Comparison of ENCODE assay signal across 9 mouse cellular contexts in the genomic region with DNA sequence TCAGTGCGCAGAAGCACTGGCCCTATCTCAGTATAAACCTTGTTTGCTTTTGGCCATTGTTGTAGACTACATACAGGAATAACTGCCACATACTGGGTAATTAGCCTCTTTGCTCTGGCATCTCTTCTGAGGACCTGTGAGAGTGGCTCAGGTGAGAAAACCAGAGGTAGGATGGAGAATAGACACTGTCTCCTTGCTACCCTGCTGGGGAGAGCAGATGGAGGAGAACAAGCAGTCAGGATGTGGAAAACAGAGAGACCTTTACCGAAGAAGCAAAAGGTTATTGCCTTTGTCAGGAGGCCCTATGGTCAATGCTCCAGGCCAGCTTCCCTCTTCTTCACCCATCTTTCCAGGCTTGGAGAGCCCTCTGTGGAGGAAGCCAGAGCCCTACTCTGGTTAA.
DNase-seq lines count a peak whose midpoint lies in the region; ATAC-seq lines count a peak whose summit lies in the region.
"Had no signal": no experiment of that assay in that cellular context is flagged by ENCODE, and none has a peak within 500 bp of the region (broad histone marks: within the 10 kb centered on the region; RNA-seq: fewer than 3 reads in every experiment).

No protein-coding gene starts in this region.

- H3K36me3 ChIP-seq in kidney, embryonic 14.5 days (ENCODE audit: control insufficient read depth, insufficient read depth, low read length), result no peaks in the 10 kb centered on the region
- H3K36me3 ChIP-seq in embryonic facial prominence, embryonic 10.5 days (replicated peaks), result no peaks in the 10 kb centered on the region
- no peaks in the 10 kb centered on the region for H3K36me3 ChIP-seq in embryonic facial prominence, embryonic 13.5 days
- H3K36me3 ChIP-seq in limb, embryonic 11.5 days (ENCODE audit: control insufficient read depth, insufficient read depth, low read length), result no peaks in the 10 kb centered on the region

- ATAC-seq in kidney, embryonic 14.5 days (ENCODE audit: low FRiP score, low TSS enrichment), result no peak
- no peak for ATAC-seq in embryonic facial prominence, embryonic 13.5 days (ENCODE audit: insufficient number of reproducible peaks, insufficient read depth, low FRiP score, low TSS enrichment, low read depth)
- no peak for ATAC-seq in limb, embryonic 11.5 days (ENCODE audit: insufficient number of reproducible peaks, low FRiP score, low TSS enrichment, low read depth)
- no peak for ATAC-seq in erythroblast, adult 5-6 weeks (replicated peaks; ENCODE audit: low FRiP score, poor library complexity, severe bottlenecking)

- H3K27me3 ChIP-seq in kidney, embryonic 14.5 days (ENCODE audit: control insufficient read depth, insufficient read depth, low read length), result peaks cover 5% of the 10 kb centered on the region; the same call in 1 of the 2 replicates
- peaks cover 88% of the 10 kb centered on the region for H3K27me3 ChIP-seq in embryonic facial prominence, embryonic 10.5 days (replicated peaks; ENCODE audit: low read depth, poor library complexity, severe bottlenecking)
- no peaks in the 10 kb centered on the region for H3K27me3 ChIP-seq in embryonic facial prominence, embryonic 13.5 days
- no peaks in the 10 kb centered on the region for H3K27me3 ChIP-seq in limb, embryonic 11.5 days (ENCODE audit: control insufficient read depth, insufficient read depth, low read length)

- H3K4me1 ChIP-seq in kidney, embryonic 14.5 days (ENCODE audit: control insufficient read depth, insufficient read depth, low read length), result peaks cover 46% of the 10 kb centered on the region
- H3K4me1 ChIP-seq in embryonic facial prominence, embryonic 10.5 days, result peaks cover 97% of the 10 kb centered on the region
- peaks cover 89% of the 10 kb centered on the region for H3K4me1 ChIP-seq in embryonic facial prominence, embryonic 13.5 days
- peaks cover 79% of the 10 kb centered on the region for H3K4me1 ChIP-seq in limb, embryonic 11.5 days (ENCODE audit: control insufficient read depth, insufficient read depth, low read length)

- peak overlapping the region; percentile 65; the same call in 1 of the 2 replicates for H3K27ac ChIP-seq in kidney, embryonic 14.5 days (ENCODE audit: low read depth, low read length)
- H3K27ac ChIP-seq in embryonic facial prominence, embryonic 10.5 days (replicated peaks), result peak overlapping the region; percentile 85
- peak overlapping the region; percentile 92 for H3K27ac ChIP-seq in embryonic facial prominence, embryonic 13.5 days
- peak overlapping the region; percentile 89 for H3K27ac ChIP-seq in limb, embryonic 11.5 days (replicated peaks; ENCODE audit: low read depth, low read length)

- H3K4me3 ChIP-seq in kidney, embryonic 14.5 days (ENCODE audit: low read length), result no peak overlapping the region
- no peak overlapping the region for H3K4me3 ChIP-seq in embryonic facial prominence, embryonic 10.5 days
- no peak overlapping the region for H3K4me3 ChIP-seq in embryonic facial prominence, embryonic 13.5 days
- no peak overlapping the region for H3K4me3 ChIP-seq in limb, embryonic 11.5 days (ENCODE audit: low read depth, low read length)

- no peak overlapping the region for H3K4me2 ChIP-seq in kidney, embryonic 14.5 days (replicated peaks; ENCODE audit: low read depth, low read length)
- no peak overlapping the region for H3K4me2 ChIP-seq in embryonic facial prominence, embryonic 13.5 days
- H3K4me2 ChIP-seq in limb, embryonic 11.5 days (ENCODE audit: low read depth, severe bottlenecking), result no peak overlapping the region
- H3K4me2 ChIP-seq: liver, embryonic 11.5 days had no signal

- H3K9ac ChIP-seq in kidney, embryonic 14.5 days (ENCODE audit: low read depth, low read length), result no peak overlapping the region
- no peak overlapping the region for H3K9ac ChIP-seq in embryonic facial prominence, embryonic 13.5 days
- H3K9ac ChIP-seq in limb, embryonic 11.5 days (ENCODE audit: low read length), result no peak overlapping the region

- DNase-seq in kidney, postnatal 10 days, result no peak
- DNase-seq in embryonic facial prominence, embryonic 10.5 days (ENCODE audit: low spot score), result no peak
- DNase-seq in limb, embryonic 11.5 days (ENCODE audit: low spot score), result no peak
- no peak for DNase-seq in left cerebral cortex, adult 8-10 months (ENCODE audit: low spot score in 2 of 2)
- DNase-seq: gastrocnemius, postnatal 10 days had no signal

- 87% methylated on average over 2 of the region's 2 CpGs for WGBS in kidney, embryonic 14.5 days
- 84% methylated on average over 2 of the region's 2 CpGs for WGBS in embryonic facial prominence, embryonic 10.5 days
- 88% methylated on average over 2 of the region's 2 CpGs for WGBS in embryonic facial prominence, embryonic 13.5 days
- 90% methylated on average over 2 of the region's 2 CpGs for WGBS in limb, embryonic 11.5 days

- no peaks in the 10 kb centered on the region for H3K9me3 ChIP-seq in kidney, embryonic 14.5 days (ENCODE audit: control insufficient read depth, low read length)
- no peaks in the 10 kb centered on the region for H3K9me3 ChIP-seq in embryonic facial prominence, embryonic 10.5 days
- no peaks in the 10 kb centered on the region for H3K9me3 ChIP-seq in embryonic facial prominence, embryonic 13.5 days
- H3K9me3 ChIP-seq in limb, embryonic 11.5 days (ENCODE audit: control insufficient read depth, low read length), result no peaks in the 10 kb centered on the region
